Mouse (Mus musculus): ENCODE measurements at regions not wholly inside any gene's neighbourhood (a gene's known extent, or its start where the extent isn't known, plus 50 kb on each side); places are given as distances from the start of the nearest gene placed in this dataset.

GRCm38 (mm10) chr17:45341573-45341972 lies 92.0 kb downstream of the Cdc5l start:
- no peak overlapping the region for H3K4me3 ChIP-seq (replicated peaks)
- peaks cover 22% of the 10 kb centered on the region for H3K4me1 ChIP-seq
- no peak overlapping the region for H3K27ac ChIP-seq (replicated peaks)
- no peak overlapping the region for H3K9ac ChIP-seq
- ATAC-seq (ENCODE audit: insufficient number of reproducible peaks, low FRiP score, low TSS enrichment, low read depth), result no peak
- H3K4me2 ChIP-seq (replicated peaks), result no peak overlapping the region
- WGBS, result 59% methylated on average over 6 of the region's 6 CpGs
- no peaks in the 10 kb centered on the region for H3K36me3 ChIP-seq
- 0 out of 2 replicates have a peak, but pooled peaks cover 2% of the 10 kb centered on the region for H3K27me3 ChIP-seq
- H3K9me3 ChIP-seq (replicated peaks), result no peaks in the 10 kb centered on the region

DNA sequence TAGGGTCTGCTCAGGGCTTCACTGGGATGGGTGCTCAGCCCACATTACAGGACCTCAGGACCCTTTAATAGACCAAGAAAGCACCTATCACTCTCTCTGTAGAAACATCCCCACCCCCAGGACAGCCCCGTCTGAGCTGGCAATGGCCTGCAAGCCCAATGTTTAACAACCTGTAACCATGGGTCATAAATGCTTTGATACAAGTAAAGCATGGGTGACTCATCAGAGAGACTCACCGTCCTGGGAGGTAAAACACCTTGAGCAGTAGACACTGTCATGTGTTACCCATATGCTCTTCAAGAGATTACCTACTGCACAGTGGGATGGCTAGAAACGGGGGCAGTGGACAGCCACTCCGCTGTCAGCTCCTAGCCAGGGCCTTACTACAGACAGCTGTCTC lies 92.7 kb downstream of the Cdc5l start:
- peaks cover 22% of the 10 kb centered on the region for H3K4me1 ChIP-seq
- H3K9ac ChIP-seq, result no peak overlapping the region
- H3K27me3 ChIP-seq, result 0 out of 2 replicates have a peak, but pooled peaks cover 2% of the 10 kb centered on the region
- no peak for ATAC-seq (ENCODE audit: insufficient number of reproducible peaks, low FRiP score, low TSS enrichment, low read depth)
- H3K27ac ChIP-seq (replicated peaks), result no peak overlapping the region
- no peaks in the 10 kb centered on the region for H3K9me3 ChIP-seq (replicated peaks)
- no peaks in the 10 kb centered on the region for H3K36me3 ChIP-seq
- WGBS, result 86% methylated on average over 4 of the region's 4 CpGs
- H3K4me2 ChIP-seq (replicated peaks), result no peak overlapping the region
- H3K4me3 ChIP-seq (replicated peaks), result no peak overlapping the region

- WGBS, result 28% methylated on average over 11 of the region's 11 CpGs
- Histone ChIP-seq H3K9ac (no peak overlapping the region), H3K4me2 (replicated peaks) (no peak overlapping the region), H3K4me3 (replicated peaks) (no peak overlapping the region), H3K27ac (replicated peaks) (no peak overlapping the region), H3K9me3 (replicated peaks) (no peaks in the 10 kb centered on the region), H3K36me3 (no peaks in the 10 kb centered on the region), H3K4me1 (peaks cover 29% of the 10 kb centered on the region), H3K27me3 (0 out of 2 replicates have a peak, but pooled peaks cover 2% of the 10 kb centered on the region)
- ATAC-seq (ENCODE audit: insufficient number of reproducible peaks, low FRiP score, low TSS enrichment, low read depth), result no peak
Observed at GRCm38 (mm10) chr17:45339226-45339625, 94.3 kb downstream of the Cdc5l start.

GRCm38 (mm10) chr17:45338086-45338485 lies 95.5 kb downstream of the Cdc5l start:
- H3K4me2 ChIP-seq (replicated peaks), result no peak overlapping the region
- H3K4me1 ChIP-seq, result peaks cover 29% of the 10 kb centered on the region
- no peaks in the 10 kb centered on the region for H3K9me3 ChIP-seq (replicated peaks)
- WGBS, result 61% methylated on average over 4 of the region's 4 CpGs
- H3K36me3 ChIP-seq, result no peaks in the 10 kb centered on the region
- no peak overlapping the region for H3K27ac ChIP-seq (replicated peaks)
- no peak overlapping the region for H3K4me3 ChIP-seq (replicated peaks)
- ATAC-seq (ENCODE audit: insufficient number of reproducible peaks, low FRiP score, low TSS enrichment, low read depth), result no peak
- H3K9ac ChIP-seq, result no peak overlapping the region
- 0 out of 2 replicates have a peak, but pooled peaks cover 2% of the 10 kb centered on the region for H3K27me3 ChIP-seq

- 85% methylated on average over 9 of the region's 9 CpGs for WGBS
- H3K27ac ChIP-seq (replicated peaks), result no peak overlapping the region
- no peak overlapping the region for H3K4me3 ChIP-seq (replicated peaks)
- no peak overlapping the region for H3K9ac ChIP-seq
- no peak overlapping the region for H3K4me2 ChIP-seq (replicated peaks)
- peaks cover 7% of the 10 kb centered on the region; the same call in 1 of the 2 replicates for H3K27me3 ChIP-seq
- peaks cover 38% of the 10 kb centered on the region for H3K4me1 ChIP-seq
- ATAC-seq (ENCODE audit: insufficient number of reproducible peaks, low FRiP score, low TSS enrichment, low read depth), result no peak
- H3K36me3 ChIP-seq, result no peaks in the 10 kb centered on the region
- H3K9me3 ChIP-seq (replicated peaks), result no peaks in the 10 kb centered on the region
Observed at GRCm38 (mm10) chr17:45335586-45336151, 97.9 kb downstream of the Cdc5l start.

- peaks cover 5% of the 10 kb centered on the region; the same call in 1 of the 2 replicates for H3K27me3 ChIP-seq
- H3K4me2 ChIP-seq (replicated peaks), result no peak overlapping the region
- WGBS, result 49% methylated on average over 13 of the region's 13 CpGs
- H3K9ac ChIP-seq, result no peak overlapping the region
- no peaks in the 10 kb centered on the region for H3K36me3 ChIP-seq
- no peaks in the 10 kb centered on the region for H3K9me3 ChIP-seq (replicated peaks)
- H3K27ac ChIP-seq (replicated peaks), result no peak overlapping the region
- peaks cover 32% of the 10 kb centered on the region for H3K4me1 ChIP-seq
- no peak for ATAC-seq (ENCODE audit: insufficient number of reproducible peaks, low FRiP score, low TSS enrichment, low read depth)
- H3K4me3 ChIP-seq (replicated peaks), result no peak overlapping the region
Observed at GRCm38 (mm10) chr17:45334732-45335381, 98.7 kb downstream of the Cdc5l start.

DNA sequence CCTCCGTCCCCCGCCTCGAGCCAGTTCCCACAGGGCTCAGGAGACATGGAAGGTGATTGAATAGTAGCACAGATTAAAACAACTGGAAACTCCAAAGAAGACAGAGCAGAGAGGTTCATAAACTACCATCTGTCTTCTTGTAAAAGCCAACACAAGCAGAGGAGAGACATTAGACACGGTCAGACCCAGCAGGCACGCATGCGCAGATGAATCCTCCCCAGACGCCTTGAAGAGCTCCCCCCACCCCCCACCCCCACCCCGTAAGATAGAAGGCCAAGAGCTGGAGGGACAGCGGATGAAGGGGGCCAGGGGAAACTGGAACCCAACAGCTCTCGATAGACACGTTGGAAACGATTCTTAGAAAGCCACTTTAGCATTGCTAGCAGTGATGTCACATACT lies 101.2 kb downstream of the Cdc5l start:
- Histone ChIP-seq H3K9ac (no peak overlapping the region), H3K36me3 (no peaks in the 10 kb centered on the region), H3K4me2 (replicated peaks) (no peak overlapping the region), H3K4me1 (peaks cover 17% of the 10 kb centered on the region), H3K27me3 (peaks cover 9% of the 10 kb centered on the region), H3K27ac (replicated peaks) (no peak overlapping the region), H3K4me3 (replicated peaks) (no peak overlapping the region), H3K9me3 (replicated peaks) (no peaks in the 10 kb centered on the region)
- 35% methylated on average over 12 of the region's 12 CpGs for WGBS
- no peak for ATAC-seq (ENCODE audit: insufficient number of reproducible peaks, low FRiP score, low TSS enrichment, low read depth)

DNA sequence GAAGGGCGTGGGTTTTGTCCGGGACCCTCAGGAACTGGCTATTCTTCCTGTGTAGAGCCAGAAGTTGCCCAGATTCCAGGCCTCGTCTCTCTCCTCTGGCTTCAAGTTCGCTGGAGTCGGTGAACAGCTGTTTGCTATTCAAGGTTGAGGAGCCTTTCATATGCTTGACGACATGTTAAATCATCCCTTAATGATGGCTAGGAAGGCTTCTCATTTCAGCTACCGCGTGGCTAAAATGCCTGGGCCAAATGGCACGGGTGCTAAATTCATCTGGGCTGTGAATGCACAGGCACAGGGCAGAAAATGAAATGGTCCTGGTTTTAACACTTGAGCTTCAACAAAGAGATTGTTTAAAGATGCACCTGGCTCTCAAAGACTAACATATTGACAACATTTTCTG lies 104.3 kb downstream of the Cdc5l start:
- peaks cover 9% of the 10 kb centered on the region for H3K27me3 ChIP-seq
- no peaks in the 10 kb centered on the region for H3K36me3 ChIP-seq
- no peak overlapping the region for H3K4me2 ChIP-seq (replicated peaks)
- peaks cover 26% of the 10 kb centered on the region for H3K4me1 ChIP-seq
- 30% methylated on average over 9 of the region's 9 CpGs for WGBS
- H3K4me3 ChIP-seq (replicated peaks), result no peak overlapping the region
- H3K9ac ChIP-seq, result no peak overlapping the region
- ATAC-seq (ENCODE audit: insufficient number of reproducible peaks, low FRiP score, low TSS enrichment, low read depth), result no peak
- no peak overlapping the region for H3K27ac ChIP-seq (replicated peaks)
- H3K9me3 ChIP-seq (replicated peaks), result no peaks in the 10 kb centered on the region

- ATAC-seq (ENCODE audit: insufficient number of reproducible peaks, low FRiP score, low TSS enrichment, low read depth), result peak; percentile 66; the same call in 1 of the 2 replicates
- 31% methylated on average over 10 of the region's 10 CpGs for WGBS
- Histone ChIP-seq H3K27ac (replicated peaks) (peak overlapping the region; percentile 49), H3K4me1 (peaks cover 17% of the 10 kb centered on the region), H3K4me3 (replicated peaks) (no peak overlapping the region), H3K4me2 (replicated peaks) (peak overlapping the region; percentile 8), H3K9ac (no peak overlapping the region), H3K27me3 (peaks cover 13% of the 10 kb centered on the region), H3K9me3 (replicated peaks) (no peaks in the 10 kb centered on the region), H3K36me3 (no peaks in the 10 kb centered on the region)
Observed at GRCm38 (mm10) chr17:45326726-45327125, 106.8 kb downstream of the Cdc5l start.

- H3K4me2 ChIP-seq (replicated peaks), result no peak overlapping the region
- 23% methylated on average over 7 of the region's 7 CpGs for WGBS
- H3K4me3 ChIP-seq (replicated peaks), result no peak overlapping the region
- H3K9ac ChIP-seq, result no peak overlapping the region
- H3K27ac ChIP-seq (replicated peaks), result peak overlapping the region; percentile 49; the same call in 1 of the 2 replicates
- no peak for ATAC-seq (ENCODE audit: insufficient number of reproducible peaks, low FRiP score, low TSS enrichment, low read depth)
- no peaks in the 10 kb centered on the region for H3K9me3 ChIP-seq (replicated peaks)
- H3K4me1 ChIP-seq, result peaks cover 17% of the 10 kb centered on the region
- H3K36me3 ChIP-seq, result no peaks in the 10 kb centered on the region
- peaks cover 15% of the 10 kb centered on the region for H3K27me3 ChIP-seq
Observed at GRCm38 (mm10) chr17:45326173-45326572, 107.4 kb downstream of the Cdc5l start.

DNA sequence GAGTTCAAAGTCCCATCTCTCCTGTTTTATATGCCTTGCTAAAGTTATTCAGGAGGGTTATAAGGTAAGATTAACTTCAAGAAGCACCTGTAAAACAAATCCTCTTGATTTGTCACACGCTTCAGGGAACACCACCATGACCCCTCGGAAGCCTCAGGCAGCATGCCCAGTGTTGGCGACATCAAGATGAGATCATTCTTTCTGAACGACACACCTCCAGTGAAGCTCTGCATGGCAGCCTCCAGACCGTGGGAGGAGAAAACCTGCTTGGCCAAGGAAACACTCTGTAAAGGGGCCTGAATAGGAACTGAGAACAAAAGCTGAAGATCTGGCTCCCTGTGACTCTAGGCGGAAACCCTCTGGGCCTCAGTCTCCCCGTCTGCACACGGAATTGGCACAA lies 110.7 kb downstream of the Cdc5l start:
- H3K4me3 ChIP-seq (replicated peaks), result no peak overlapping the region
- peaks cover 12% of the 10 kb centered on the region for H3K27me3 ChIP-seq
- ATAC-seq (ENCODE audit: insufficient number of reproducible peaks, low FRiP score, low TSS enrichment, low read depth), result no peak
- peaks cover 32% of the 10 kb centered on the region for H3K4me1 ChIP-seq
- WGBS, result 63% methylated on average over 8 of the region's 8 CpGs
- H3K9ac ChIP-seq, result no peak overlapping the region
- no peaks in the 10 kb centered on the region for H3K9me3 ChIP-seq (replicated peaks)
- H3K4me2 ChIP-seq (replicated peaks), result no peak overlapping the region
- no peak overlapping the region for H3K27ac ChIP-seq (replicated peaks)
- no peaks in the 10 kb centered on the region for H3K36me3 ChIP-seq

DNA sequence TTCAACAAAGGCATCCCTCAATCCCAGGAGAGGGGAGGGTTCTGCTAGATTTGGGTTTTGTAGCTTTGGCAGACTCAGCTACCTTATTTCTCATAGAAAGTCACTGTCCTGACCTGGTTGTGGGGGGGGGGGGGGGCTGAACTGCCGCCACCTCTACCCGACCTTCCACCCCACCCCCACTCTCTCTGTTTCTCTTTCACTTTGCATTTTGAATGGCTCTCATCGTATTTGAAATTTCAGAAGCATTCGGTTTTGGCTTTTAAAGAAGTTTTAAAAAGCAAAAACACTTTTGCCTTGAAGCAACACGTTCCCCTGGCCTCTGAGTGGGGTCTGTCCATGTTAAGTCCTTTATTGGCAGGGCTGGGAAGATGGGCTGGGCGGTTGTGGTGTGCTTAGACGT lies 113.5 kb downstream of the Cdc5l start:
- Histone ChIP-seq H3K4me2 (replicated peaks) (no peak overlapping the region), H3K4me3 (replicated peaks) (no peak overlapping the region), H3K9ac (no peak overlapping the region), H3K27ac (replicated peaks) (no peak overlapping the region), H3K27me3 (peaks cover 8% of the 10 kb centered on the region), H3K36me3 (no peaks in the 10 kb centered on the region), H3K4me1 (peaks cover 15% of the 10 kb centered on the region), H3K9me3 (replicated peaks) (no peaks in the 10 kb centered on the region)
- no peak for ATAC-seq (ENCODE audit: insufficient number of reproducible peaks, low FRiP score, low TSS enrichment, low read depth)
- WGBS, result 55% methylated on average over 7 of the region's 7 CpGs
